Mouse (Mus musculus) gastrocnemius, adult 8-10 months (tissue): ENCODE results near the gene Npc2. TPM values are rescaled to one million over a fixed set of nuclear protein-coding genes. Genes with fewer than 3 reads are reported as not detected.

Source experiments
- DNase-seq, 2 experiments: peaks; one replicate each; pipeline ENCODE4 v3.0.0; 2022; ENCODE audit warnings: low spot score in 2 of 2
- total RNA-seq, 4 experiments: library from RNA; stranded (reverse); gene quantifications; 2 replicates each; pipeline ENCODE4 v1.2.4; 2022

Gene Npc2
- total RNA-seq, result 10 to 100 TPM; 12.1 to 16.8 (median 14.0) TPM

DNA sequence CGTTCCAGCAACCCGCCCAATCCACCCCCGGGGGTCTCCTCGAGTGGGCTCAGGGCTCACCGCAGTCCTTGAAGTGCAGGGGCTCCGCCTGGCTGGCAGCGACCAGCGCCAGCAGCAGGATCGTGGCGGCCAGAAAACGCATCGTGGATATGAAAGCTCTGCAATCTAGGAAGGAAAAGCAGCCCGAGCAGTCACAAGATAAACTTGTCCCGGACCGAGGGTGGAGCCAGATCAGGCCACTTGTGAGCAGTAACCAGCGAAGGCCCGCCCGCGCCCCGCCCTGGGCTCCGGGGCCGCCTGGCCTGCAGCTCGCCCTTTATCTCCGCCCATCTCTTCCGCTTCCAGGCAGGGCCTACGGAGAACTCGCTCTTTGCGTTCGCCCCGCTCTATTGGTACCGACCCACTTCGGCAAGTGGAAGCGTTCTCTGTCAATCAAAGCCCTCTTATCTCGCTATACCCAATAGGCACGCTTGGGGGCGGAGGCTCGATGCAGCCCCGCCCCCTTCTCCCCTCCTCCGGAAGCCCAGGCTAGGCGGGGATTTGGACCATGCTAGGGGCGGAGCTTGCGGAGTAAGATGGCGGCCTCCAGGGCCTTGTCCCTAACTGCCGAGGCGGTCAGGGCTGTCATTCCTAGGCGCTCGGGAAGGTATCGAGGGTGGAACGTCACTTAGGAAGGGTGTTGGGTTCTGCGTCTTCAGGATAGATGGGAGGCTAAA, at the start of gene Npc2, which contains the start of gene Isca2:
Gene Npc2 (minus strand): TSS at position 427 of the 716 bp plus-strand sequence.
Gene Isca2 (plus strand): TSS at position 526 of the 716 bp plus-strand sequence.
- peak; percentile 97 to 99 for DNase-seq

DNA sequence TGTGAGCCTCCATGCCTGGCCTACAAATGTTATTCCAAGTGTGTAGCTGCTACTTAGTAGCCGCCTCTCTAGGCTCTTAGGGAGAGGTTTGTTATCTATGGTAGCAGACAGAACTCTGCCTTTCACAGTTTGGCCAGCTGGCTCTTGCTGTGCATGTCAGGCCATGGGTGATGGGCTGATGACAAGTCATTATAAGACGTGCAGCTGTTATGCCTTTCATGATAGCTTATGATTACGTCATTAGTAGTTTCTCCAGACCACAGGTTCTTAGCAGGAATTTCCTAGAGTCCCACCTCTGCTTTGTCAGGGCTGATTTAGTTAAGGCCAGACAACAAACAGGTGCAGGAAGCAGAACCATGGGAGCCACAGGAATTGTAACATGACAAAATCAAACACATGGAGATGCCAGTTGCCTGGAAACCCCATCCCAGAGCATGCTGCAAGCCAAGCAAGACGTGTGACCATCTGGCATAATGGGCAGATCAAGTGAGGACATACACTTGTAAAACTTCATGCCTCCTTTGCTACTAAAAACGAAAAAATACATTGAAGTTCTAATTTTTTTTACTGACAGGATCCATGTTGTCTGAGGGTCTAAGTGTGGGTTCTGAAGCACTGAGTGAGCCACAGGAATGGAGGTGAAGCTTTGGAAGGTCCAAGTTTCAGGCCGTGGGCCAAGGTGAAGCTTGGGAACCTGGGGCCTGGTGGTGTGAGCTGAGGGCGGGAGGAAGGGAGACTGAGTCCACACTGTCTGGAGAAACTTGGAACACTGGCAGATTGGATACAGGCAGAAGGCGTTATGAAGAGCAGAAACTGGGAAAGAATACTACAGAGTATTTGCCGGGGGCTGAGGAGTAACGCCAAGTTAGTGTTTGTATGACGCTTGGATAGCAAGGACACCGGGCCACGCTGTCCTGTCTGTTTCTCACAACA, 46.5 kb upstream of the Npc2 start:
- no peak for DNase-seq

DNA sequence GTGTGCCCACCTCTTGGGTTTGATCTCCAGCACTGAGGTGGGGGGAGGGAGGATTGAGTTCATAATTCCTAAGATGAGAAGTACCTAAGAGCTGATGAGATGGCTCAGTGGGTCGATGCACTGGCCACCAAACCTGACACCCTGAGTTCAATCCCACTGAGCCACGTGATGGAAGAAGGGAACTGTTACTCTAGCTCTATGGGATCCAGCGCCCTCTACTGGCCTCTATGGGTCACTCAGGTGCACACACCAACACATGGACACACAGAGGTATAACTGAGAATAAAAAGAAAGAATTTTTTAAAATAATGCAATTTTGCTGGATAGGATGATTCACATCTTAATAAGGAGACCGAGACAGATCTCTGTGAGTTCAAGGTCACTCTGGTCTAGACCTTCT, 45.5 kb upstream of the Npc2 start:
- DNase-seq, result no peak

DNA sequence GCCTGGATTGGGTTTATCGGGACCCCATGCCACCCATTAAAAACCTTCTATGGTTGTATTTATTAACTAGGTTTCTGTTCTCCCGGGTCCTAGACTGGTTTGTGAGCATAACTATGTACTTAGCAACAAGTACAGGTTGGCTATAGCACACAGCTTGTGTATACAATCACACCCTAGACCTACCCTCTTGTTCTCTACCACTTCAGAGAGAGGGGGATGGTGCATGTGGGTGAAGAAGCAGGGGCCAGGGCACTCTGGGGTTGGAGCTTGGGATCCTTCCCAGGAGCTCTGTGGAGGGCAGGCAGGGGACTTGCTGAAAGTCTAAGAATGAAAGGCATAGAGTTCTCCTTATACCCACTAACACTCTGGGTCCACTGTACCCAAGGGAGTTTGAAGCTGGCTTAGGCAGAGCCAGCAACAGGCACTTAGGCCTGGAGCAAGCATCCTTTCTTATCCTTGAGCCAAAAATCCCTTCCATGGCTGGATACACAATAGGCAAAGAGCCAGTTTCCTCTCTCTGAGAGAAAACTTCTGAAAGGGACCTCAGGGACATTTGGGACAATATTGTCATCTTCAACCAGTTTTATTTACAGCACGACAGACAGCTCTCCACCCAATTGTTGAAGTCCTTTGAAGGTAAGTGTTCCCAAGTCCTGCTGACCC, 41.8 kb upstream of the Npc2 start:
- DNase-seq, result no peak

DNA sequence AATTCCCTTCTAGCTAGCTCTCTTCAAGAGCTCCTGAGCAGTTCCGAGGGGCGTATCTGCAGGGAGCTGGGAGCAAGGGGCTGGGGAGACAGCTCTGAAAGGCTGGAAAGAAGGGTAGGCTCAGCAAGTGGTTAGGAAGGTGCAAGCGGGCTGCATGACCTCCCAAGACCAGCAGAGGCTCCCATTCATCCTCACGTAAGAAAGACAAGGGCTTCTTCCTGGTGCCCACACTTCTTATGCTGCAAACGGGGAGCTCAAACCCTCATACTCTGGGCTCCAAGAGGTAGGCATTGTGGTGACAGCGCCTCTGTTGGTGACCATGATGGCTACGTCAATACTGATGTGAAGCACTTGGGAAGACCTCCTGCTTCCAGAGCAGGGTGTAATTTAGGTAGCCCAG, 40.8 kb upstream of the Npc2 start:
- no peak for DNase-seq

DNA sequence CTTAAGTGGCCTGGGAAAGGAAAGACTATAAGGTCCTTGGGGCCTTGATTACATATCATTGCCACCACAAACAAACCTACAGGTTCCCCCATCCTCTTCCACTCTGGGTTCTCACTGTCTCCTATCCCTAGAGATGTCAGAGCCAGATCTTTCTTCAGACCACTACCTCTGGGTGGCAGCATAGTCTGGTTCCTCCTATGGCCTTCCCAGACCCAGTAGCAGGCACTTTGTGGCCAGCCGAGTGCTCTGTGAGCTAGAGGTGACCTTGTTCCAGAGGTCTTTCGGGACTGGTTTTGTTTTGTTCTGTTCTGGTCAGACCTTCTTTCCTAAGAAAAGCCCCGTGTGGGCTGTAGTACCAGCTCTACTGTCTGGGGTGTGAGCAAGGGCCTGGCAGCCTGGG, 39.1 kb upstream of the Npc2 start:
- DNase-seq, result no peak

DNA sequence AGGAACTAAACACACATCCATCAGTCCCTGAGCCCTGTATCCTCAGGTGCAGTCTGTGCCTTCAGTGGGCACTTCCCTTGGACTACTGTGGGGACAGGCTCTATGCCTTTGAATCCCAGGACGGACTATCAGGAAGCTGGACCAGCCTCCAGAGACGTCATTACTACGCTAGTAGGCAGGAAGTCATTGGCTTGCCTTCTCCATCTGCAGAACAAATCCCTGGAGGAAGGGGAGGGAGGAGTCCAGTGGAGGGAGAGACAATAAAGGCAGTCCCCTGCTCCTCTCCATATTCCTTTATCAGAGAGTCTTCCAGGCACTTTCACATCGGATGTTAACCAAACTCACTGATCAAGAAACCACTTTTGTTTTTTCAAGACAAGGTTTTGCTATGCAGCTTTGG, 38.6 kb upstream of the Npc2 start:
- DNase-seq, result no peak

DNA sequence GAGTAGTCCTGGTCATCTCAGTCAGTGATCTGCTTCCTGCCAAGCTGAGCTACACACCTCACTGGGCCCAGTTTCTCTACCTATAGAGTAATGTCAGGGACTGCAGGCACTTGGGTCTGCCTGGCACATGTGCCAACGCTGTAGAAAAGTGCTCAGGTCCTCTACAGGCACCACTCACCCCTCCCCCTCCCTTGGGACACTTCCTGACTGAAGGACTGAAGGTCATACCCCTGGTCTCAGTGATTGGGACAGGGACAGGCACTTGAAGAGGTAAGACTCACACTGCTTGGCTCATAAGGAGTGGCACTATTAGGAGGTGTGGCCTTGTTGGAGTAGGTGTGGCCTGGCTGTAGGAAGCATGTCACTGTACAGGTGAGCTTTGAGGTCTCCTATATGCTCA, 37.9 kb upstream of the Npc2 start:
- no peak for DNase-seq

DNA sequence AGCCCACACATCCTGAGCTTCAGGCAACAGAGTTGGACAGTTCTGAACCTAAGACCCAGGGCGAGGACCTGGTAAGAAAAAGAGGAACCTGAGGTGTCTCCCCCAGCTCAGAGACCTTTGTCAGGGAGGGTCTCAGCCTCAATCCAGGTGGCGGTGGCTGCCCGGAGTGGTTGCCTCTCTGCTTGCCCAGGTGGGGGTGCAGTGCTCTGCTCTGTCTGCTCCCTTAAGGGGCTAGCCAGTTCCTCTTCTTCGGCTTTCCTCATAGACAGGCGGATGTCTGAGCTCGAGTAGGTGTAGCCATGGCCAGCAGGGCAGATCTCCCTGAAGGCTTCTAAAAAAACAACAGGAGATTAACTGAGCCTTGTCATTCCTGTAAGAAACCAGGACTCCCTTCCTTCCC, 36.1 kb upstream of the Npc2 start:
- DNase-seq, result no peak

DNA sequence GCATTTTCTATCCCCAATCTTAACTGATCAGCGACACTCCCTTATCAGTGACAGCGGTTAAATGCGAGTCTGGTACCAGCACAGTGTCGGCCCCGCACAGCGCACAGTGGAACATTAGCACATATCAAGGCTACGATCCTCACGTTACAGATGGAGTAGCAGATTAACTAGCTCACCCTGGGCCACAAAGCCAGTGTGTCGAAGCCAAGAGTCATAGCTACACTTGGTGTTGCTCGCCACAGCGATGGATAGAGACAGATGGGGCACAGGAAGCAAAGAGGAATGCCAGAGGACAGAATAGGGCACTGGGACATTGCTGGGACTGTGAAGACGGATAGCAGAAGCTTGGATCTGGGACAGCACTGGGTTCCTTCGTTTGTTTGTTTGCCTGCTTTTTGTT, 34.4 kb upstream of the Npc2 start:
- DNase-seq, result no peak

DNA sequence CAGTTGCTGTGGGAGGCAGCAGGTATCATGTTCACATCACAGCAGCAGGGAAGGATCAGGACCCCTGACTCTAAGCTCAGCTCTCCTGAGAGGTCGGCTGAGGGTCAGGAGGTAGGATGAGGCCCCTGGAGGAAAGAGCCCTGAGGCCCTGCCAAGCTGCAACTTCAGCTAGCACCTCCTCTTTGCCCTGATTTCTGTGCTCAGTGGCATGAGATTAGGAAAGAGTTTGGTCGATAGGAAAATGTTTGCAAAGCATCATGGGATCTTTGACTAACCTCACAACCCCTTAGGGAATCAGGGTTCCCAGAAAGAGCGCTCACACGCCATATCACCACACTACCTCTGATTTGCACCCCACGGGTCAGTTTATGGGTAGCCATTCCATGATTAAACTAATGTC, 33.8 kb upstream of the Npc2 start:
- DNase-seq, result no peak

DNA sequence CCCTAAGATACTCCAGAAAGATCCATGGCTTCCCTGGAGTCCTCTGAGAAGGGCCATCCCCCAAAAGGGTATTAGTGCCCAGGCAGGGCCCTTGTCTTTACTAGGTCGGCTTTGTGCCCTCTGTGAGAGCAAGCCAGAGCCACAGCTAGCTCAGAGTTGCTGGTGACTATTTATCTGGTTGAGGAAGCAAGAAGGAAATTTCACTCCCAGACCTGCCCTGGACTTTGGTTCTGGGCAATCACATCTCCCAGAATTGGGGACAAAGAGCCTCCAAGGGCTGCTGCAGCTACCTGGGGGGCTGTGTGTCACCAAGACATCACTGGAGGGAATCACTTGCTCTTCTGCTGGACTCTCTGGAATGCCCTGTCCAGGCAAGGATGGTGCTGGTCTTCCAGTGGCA, 33.1 kb upstream of the Npc2 start:
- DNase-seq, result no peak

DNA sequence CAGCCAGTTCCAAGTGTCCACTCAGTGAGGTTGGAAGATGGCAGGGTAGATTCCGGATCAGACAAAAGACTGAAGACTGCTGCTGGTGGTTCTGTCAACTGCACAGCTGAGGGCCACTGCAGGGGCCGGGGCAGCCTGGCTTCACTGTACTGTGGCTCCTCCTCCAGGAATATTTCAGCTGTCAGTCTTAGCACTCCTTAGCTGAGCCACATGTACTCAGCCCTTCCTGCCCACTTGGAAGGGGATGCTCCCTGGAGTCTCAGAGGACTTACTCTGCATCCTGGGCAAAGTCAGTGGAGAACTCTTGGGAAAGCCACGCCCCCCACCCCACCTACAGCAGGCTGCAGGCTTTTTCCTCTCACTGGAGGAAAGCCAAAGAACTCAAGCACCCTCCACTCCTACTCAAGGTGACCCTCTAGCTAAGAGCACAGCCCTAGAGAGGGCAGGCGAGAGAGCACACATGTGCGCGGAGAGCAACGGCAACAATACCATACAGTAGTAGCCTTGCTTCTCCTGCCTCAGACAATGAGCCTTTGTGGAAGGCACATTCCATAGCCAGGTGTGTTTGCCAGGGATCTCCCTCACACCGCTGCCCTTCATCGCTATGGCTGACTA, 32.4 kb upstream of the Npc2 start:
- no peak for DNase-seq

DNA sequence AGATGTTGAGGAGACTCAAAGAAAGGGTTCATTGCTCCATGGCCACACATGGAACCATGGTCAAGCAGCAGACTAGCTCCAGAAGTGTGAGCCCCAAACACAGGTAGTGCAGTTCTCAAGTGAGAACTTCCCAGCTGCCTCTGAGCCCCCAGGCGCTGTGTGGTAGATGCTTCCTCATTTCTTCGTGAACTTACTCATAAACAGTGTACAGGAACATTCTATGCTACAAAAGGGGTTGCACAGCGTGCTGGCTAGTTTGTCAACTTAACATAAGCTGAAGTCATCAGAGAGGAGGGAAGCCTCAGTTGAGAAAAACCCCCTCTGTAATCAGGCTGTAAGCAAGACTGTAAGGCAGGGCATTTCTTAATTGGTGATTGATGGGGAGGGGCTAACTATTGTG, 29.7 kb upstream of the Npc2 start:
- DNase-seq, result no peak

DNA sequence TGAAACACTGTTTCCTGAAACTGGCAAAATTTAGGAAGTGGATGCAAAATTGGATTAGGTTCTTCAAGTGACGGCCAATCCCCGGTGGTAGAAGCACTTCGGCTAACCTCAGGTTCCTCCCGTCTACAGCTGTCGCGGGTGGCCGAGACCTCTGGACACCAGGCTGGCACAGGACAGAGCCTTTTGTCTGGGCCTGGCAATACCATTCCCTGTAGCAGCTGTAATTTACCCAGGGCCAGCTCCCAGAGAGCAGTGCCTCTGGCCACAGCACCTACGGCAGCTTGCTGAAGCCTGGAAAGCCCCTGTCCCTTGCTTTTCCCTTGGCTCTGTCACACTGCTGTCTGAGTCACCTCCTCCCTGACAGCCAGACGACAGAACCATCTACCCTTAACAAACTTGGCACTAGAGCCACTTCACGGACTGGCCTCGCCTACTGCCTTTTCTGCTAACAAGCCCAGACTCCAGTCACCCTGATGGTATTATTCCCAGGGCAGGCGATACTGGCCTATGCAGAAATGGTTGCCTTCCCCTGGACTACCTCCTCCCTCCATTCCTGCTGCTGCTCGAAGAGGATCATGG, 28.7 kb upstream of the Npc2 start:
- DNase-seq, result no peak

DNA sequence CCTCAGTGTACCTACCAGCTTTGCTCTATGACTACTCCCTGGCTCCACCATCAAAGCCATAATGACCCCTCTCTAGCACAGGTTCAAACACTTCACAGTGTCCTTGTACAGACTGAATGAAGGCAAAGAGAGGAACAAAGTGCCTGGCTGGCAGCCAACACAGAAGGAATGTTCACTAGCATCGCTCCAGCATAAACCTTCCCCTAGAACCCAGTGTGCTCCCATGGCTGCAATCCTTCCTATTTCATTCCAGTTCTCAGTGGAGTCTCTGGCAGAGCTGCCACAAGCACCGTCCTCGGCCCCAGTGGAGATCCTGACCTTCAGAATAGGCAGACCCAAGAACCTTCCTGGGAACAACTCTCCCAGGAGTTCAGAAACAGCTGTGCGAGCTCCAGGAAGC, 27.5 kb upstream of the Npc2 start:
- DNase-seq, result no peak

DNA sequence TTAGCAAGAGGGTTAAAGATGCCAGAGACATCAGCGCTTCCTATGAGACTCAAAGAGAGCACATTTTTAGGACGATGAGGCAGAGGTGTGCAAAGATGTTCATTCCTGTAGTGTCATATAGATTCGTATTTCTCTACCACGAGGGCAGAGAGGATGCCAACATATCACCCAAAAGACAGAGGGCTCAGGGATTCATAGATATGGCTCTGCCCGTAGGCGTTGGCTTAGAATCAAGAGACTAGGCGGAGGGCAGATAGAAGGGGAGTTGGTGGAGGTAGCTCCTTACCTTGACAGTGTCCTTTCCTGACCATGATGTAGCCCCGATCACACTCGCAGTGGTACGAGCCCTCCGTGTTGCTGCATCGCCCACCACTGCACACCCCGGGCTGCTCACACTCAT, 26.1 kb upstream of the Npc2 start:
- DNase-seq, result no peak

DNA sequence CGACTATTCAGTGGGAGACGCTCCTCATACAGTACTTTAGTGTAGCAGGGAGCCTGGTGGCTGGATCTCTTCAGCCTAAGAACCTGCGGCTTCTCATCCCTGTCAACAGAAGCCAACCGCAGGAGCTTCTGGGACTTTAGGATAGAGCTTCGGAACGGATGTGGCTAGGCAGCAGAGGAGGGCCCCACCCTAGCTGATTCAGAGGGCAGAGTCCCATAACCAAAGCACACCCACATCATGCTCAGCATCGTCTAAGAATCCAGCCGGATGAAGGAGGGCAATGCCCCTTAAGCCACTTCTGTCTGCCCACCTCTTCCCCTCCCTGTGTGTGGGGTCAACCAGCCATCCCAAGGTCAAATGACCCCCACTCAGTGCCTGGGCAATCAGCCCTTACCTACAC, 21.7 kb upstream of the Npc2 start:
- DNase-seq, result no peak

DNA sequence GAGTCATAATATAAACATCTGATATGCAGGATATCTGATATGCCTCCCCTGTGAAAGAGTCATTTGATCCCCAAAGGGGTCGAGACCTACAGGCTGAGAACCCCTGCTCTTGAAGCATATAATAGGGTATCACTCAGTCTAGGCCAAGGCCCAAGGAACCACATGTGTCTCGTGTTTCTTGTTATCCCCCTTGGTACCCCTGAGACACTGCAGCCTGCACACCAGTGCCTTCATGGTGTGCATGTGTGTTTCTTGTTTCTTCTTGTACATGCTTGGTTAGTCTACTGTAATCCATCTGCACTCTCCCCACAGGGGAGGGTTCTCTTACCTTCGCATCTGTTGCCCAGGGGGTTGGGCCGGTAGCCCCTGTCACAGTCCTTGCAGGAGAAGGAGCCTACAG, 19.7 kb upstream of the Npc2 start:
- DNase-seq, result no peak

DNA sequence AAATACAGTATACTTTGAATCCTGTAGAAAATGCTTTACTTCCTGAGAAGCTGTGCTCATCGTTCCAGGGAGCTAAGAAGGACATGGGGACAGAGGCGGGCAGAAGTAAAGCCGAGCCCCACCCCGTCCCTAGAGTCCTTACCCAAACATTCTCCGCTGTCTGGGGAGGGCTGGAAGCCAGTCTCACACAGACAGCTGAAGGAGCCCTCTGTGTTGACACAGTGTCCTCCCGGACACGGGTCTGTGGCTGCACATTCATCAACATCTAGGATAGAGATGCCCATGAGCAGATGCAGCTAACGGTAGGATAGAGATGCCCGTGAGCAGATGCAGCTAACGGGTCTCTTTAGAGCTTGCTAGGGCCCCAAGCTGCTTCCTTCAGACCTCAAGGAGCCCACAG, 17.9 kb upstream of the Npc2 start:
- DNase-seq, result no peak

DNA sequence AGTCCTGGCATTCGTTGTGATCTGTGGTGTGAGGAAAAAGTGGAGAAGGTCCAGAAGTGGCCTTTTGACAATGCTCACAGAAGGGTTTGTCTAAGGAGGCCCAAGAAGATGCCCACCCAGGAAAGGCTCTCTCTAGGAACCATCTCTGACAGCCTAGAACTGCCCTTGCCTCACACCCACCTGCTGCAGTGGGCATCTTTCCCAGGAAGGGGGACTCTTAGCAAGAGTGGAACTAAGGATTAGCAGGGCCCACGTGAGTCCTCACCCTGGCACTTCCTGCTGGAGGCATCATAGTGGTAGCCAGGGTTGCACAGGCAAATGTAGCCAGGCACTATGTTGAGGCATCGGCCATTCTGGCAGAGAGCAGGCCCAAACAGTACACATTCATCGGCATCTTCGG, 13.1 kb upstream of the Npc2 start:
- no peak for DNase-seq
